Mouse (Mus musculus) G1E (cell line): ENCODE results near the gene 6030498E09Rik.

Experiments used
- CTCF ChIP-seq: IDR thresholded peaks from 2 replicates; pipeline ENCODE4 v1.5.1; 2012; ENCODE audit warnings: low read depth, low read length, inconsistent platforms, mixed read lengths
- POLR2AphosphoS5 ChIP-seq: IDR thresholded peaks from 2 replicates; pipeline ENCODE4 v1.6.1; 2012; ENCODE audit warnings: low read depth, low read length, inconsistent platforms; ENCODE audit not compliant: insufficient replicate concordance

GRCm38 (mm10) chrX:38733683-38734082, 38.8 kb upstream of the 6030498E09Rik start:
- TF ChIP-seq CTCF, result no peak
- TF ChIP-seq POLR2AphosphoS5, result no peak
